Mouse (Mus musculus): ENCODE data around the gene Clpx. TPM values are rescaled to one million over a fixed set of nuclear protein-coding genes. Genes with fewer than 3 reads are reported as not detected.
"Not testable (repeated sequence)": the region's sequence is repeated elsewhere in the genome, so short reads cannot be mapped to it uniquely, and the experiment has no call there.

Gene Clpx
- polyA plus RNA-seq, 1 experiment from 2014 or later, result 37.1 TPM

- no peak overlapping the region for H3K9ac ChIP-seq
- H3K4me3 ChIP-seq, result no peak overlapping the region
- H3K36me3 ChIP-seq, result peaks cover 81% of the 10 kb centered on the region
- H3K9me3 ChIP-seq, result no peaks in the 10 kb centered on the region
- no peaks in the 10 kb centered on the region for H3K4me1 ChIP-seq (replicated peaks)
- no peak overlapping the region for H3K4me2 ChIP-seq
- no peaks in the 10 kb centered on the region for H3K27me3 ChIP-seq
- no peak overlapping the region for H3K27ac ChIP-seq (replicated peaks)
- no peak for ATAC-seq (ENCODE audit: low FRiP score, low read depth)
- 91% methylated on average over 11 of the region's 11 CpGs for whole genome bisulfite sequencing
These were observed 28.3 kb downstream of the Clpx start for GRCm38 (mm10) chr9:65322255-65322900.

DNA sequence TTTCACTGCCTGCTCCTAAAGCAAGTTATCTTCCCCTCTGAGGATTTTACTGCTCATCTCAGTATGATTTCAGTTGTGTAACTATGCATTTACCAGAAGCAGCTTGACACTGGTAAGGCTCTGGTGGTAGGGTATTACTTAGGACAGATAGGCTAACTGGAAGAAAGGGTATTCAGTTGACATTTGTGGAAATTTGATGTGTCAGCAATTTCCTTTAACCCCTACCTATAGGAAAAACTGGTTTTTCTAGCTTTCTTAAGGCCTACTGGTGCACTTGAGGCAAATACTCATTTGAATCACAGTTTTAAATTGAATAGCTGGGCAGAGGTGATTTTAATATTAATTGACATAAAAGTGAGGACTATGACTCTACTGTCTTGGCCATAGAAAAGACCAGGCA is 31.9 kb downstream of the Clpx start:
- H3K4me2 ChIP-seq, result no peak overlapping the region
- no peaks in the 10 kb centered on the region for H3K9me3 ChIP-seq
- H3K27me3 ChIP-seq, result no peaks in the 10 kb centered on the region
- ATAC-seq (ENCODE audit: low FRiP score, low read depth), result no peak
- no peaks in the 10 kb centered on the region for H3K4me1 ChIP-seq (replicated peaks)
- H3K9ac ChIP-seq, result no peak overlapping the region
- no peak overlapping the region for H3K4me3 ChIP-seq
- peaks cover 83% of the 10 kb centered on the region for H3K36me3 ChIP-seq
- H3K27ac ChIP-seq (replicated peaks), result no peak overlapping the region

GRCm38 (mm10) chr9:65327371-65327770 is 33.3 kb downstream of the Clpx start:
- peaks cover 76% of the 10 kb centered on the region for H3K36me3 ChIP-seq
- WGBS, result 87% methylated on average over 2 of the region's 2 CpGs
- H3K4me2 ChIP-seq, result no peak overlapping the region
- no peak overlapping the region for H3K27ac ChIP-seq (replicated peaks)
- H3K27me3 ChIP-seq, result no peaks in the 10 kb centered on the region
- H3K4me1 ChIP-seq (replicated peaks), result no peaks in the 10 kb centered on the region
- no peaks in the 10 kb centered on the region for H3K9me3 ChIP-seq
- no peak overlapping the region for H3K9ac ChIP-seq
- ATAC-seq (ENCODE audit: low FRiP score, low read depth), result no peak
- no peak overlapping the region for H3K4me3 ChIP-seq

GRCm38 (mm10) chr9:65333958-65334357 is 39.9 kb downstream of the Clpx start:
- no peaks in the 10 kb centered on the region for H3K27me3 ChIP-seq
- no peaks in the 10 kb centered on the region for H3K4me1 ChIP-seq (replicated peaks)
- WGBS, result 92% methylated on average over 5 of the region's 5 CpGs
- no peak for ATAC-seq (ENCODE audit: low FRiP score, low read depth)
- H3K9me3 ChIP-seq, result no peaks in the 10 kb centered on the region
- no peak overlapping the region for H3K4me2 ChIP-seq
- peaks cover 19% of the 10 kb centered on the region for H3K36me3 ChIP-seq
- no peak overlapping the region for H3K4me3 ChIP-seq
- H3K27ac ChIP-seq (replicated peaks), result no peak overlapping the region
- H3K9ac ChIP-seq, result no peak overlapping the region

DNA sequence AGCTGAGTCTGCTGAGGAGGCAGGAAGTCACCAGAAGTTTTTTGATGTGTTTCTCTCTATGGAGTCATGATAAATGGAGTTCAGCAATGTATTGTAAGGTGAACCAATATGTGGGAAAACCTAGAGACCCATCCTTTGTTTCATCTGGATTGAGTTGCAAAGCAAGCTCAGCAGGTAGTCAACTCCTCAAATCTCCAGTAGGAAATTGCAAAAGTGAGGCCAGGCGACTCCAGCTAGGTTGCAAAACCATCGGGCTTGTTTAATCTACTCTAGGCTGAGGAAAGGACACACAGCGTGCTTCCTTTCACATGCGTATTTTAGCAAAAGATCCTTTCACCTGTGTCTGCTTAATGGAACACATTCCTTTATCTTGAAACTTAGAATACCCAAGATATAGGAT is 45.1 kb downstream of the Clpx start:
- Histone ChIP-seq H3K27ac (replicated peaks) (no peak overlapping the region), H3K9ac (no peak overlapping the region), H3K36me3 (no peaks in the 10 kb centered on the region), H3K4me3 (no peak overlapping the region), H3K9me3 (no peaks in the 10 kb centered on the region), H3K4me1 (replicated peaks) (no peaks in the 10 kb centered on the region), H3K4me2 (no peak overlapping the region), H3K27me3 (no peaks in the 10 kb centered on the region)
- 80% methylated on average over 4 of the region's 4 CpGs for WGBS
- no peak for ATAC-seq (ENCODE audit: low FRiP score, low read depth)

- ATAC-seq (ENCODE audit: low FRiP score, low read depth), result no peak
- no peaks in the 10 kb centered on the region for H3K9me3 ChIP-seq
- 90% methylated on average over 2 of the region's 2 CpGs for WGBS
These were observed 46.4 kb downstream of the Clpx start for GRCm38 (mm10) chr9:65340414-65340813.

GRCm38 (mm10) chr9:65345439-65345838 is 51.4 kb downstream of the Clpx start:
- Histone ChIP-seq H3K27ac (replicated peaks) (peak overlapping the region; percentile 94), H3K4me1 (replicated peaks) (peaks cover 27% of the 10 kb centered on the region), H3K4me3 (peak overlapping the region; percentile 85), H3K4me2 (peak overlapping the region; percentile 92), H3K9ac (peak overlapping the region; percentile 93)
- H3K9me3 ChIP-seq, H3K27me3 ChIP-seq, H3K36me3 ChIP-seq: not testable (repeated sequence)
- ATAC-seq (ENCODE audit: low FRiP score, low read depth), result peak; percentile 38; the same call in 1 of the 2 replicates
- 56% methylated on average over 11 of the region's 11 CpGs for WGBS

More at GRCm38 (mm10) chr9:65340414-65340813, 46.4 kb downstream of the Clpx start:
- H3K4me3 ChIP-seq, result no peak overlapping the region
- no peak overlapping the region for H3K27ac ChIP-seq (replicated peaks)
- H3K4me2 ChIP-seq, result no peak overlapping the region
- H3K9ac ChIP-seq, result no peak overlapping the region
- no peaks in the 10 kb centered on the region for H3K36me3 ChIP-seq
- no peaks in the 10 kb centered on the region for H3K27me3 ChIP-seq
- H3K4me1 ChIP-seq (replicated peaks), result no peaks in the 10 kb centered on the region

DNA sequence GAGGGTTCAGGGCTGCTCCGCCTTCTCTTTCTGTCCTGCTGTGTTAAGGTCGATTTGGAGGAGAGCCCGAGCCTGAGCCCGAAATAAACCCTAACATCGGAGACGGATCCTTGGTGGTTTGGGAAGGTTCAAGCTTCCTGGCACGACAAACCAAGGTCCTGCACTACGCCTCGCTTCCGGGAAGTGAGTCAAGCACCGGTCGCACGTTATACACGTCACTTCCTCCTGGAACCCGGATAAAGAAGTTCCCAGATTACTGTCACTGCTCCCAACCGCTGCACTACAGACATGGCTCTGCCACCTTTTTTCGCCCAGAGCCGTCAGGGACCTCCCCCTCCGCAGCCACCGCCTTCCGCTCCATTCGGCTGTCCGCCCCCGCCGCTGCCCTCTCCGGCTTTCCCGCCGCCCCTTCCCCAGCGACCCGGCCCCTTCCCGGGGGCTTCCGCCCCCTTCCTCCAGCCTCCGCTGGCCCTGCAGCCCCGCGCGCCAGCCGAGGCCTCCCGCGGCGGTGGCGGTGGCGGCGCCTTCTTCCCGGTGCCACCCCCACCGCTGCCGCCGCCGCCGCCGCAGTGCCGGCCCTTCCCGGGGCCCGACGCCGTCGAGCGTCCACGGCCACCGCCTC is 51.9 kb downstream of the Clpx start, which contains the start of gene Pdcd7:
Gene Pdcd7, plus strand, starts transcription at position 251 of the 622 bp plus-strand sequence.
- Histone ChIP-seq H3K9ac (peak within 1 kb of the TSS; percentile 93), H3K27me3 (no peaks in the 10 kb centered on the region), H3K4me3 (peak within 1 kb of the TSS; percentile 85), H3K27ac (replicated peaks) (peak within 1 kb of the TSS; percentile 94), H3K4me2 (peak within 1 kb of the TSS; percentile 92), H3K9me3 (no peaks in the 10 kb centered on the region), H3K36me3 (no peaks in the 10 kb centered on the region), H3K4me1 (replicated peaks) (peaks cover 29% of the 10 kb centered on the region)
- WGBS, result 2% methylated on average over 49 of the region's 59 CpGs
- ATAC-seq (ENCODE audit: low FRiP score, low read depth), result peak; percentile 95

- H3K4me1 ChIP-seq (replicated peaks), result peaks cover 30% of the 10 kb centered on the region
- H3K9me3 ChIP-seq, result no peaks in the 10 kb centered on the region
- peak; percentile 68 for ATAC-seq (ENCODE audit: low FRiP score, low read depth)
- peak overlapping the region; percentile 94 for H3K27ac ChIP-seq (replicated peaks)
- H3K4me2 ChIP-seq, result peak overlapping the region; percentile 92
- peak overlapping the region; percentile 93 for H3K9ac ChIP-seq
- H3K27me3 ChIP-seq, result no peaks in the 10 kb centered on the region
- under 1% methylated on average over 68 of the region's 77 CpGs for WGBS
- no peaks in the 10 kb centered on the region for H3K36me3 ChIP-seq
- H3K4me3 ChIP-seq, result peak overlapping the region; percentile 85
These were observed 52.5 kb downstream of the Clpx start for GRCm38 (mm10) chr9:65346476-65347111.

DNA sequence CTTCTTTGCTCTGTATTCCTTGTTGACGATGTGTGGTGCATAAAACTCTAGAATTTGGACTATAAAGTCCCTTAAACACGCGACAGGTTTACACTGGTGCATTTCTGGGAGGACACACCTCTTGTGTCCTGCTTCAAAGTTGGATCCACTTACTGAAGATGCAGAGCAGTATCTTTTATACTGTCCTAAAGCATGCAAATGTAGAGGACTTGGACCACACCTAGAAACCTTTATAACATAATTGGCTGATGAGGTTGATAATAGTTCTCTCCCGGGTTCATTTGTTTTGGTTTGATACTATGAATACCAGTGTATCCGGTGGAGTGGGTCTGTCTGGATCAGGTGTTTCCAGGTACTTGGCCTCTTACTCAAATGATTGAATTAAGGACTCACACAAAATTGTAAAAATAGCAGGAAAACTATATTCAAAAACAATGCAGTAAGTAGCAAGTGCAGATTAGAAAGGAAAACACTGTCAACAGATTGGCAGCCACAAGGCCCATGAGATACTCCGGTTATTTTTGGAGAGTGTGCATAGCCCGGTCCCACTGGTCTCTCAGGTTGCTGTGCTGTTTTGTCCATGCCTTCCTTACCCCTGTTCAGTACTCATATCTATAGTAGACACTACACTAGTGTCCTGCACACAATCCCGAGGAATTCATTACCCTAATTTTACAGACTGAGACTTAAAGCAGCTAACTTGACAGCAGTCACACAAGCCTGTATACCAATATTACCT is 53.2 kb downstream of the Clpx start:
- Histone ChIP-seq H3K27me3 (no peaks in the 10 kb centered on the region), H3K4me2 (peak overlapping the region; percentile 92), H3K4me1 (replicated peaks) (peaks cover 30% of the 10 kb centered on the region), H3K27ac (replicated peaks) (no peak overlapping the region), H3K36me3 (no peaks in the 10 kb centered on the region), H3K9ac (peak overlapping the region; percentile 93), H3K4me3 (peak overlapping the region; percentile 85), H3K9me3 (no peaks in the 10 kb centered on the region)
- no peak for ATAC-seq (ENCODE audit: low FRiP score, low read depth)
- 48% methylated on average over 8 of the region's 8 CpGs for WGBS

DNA sequence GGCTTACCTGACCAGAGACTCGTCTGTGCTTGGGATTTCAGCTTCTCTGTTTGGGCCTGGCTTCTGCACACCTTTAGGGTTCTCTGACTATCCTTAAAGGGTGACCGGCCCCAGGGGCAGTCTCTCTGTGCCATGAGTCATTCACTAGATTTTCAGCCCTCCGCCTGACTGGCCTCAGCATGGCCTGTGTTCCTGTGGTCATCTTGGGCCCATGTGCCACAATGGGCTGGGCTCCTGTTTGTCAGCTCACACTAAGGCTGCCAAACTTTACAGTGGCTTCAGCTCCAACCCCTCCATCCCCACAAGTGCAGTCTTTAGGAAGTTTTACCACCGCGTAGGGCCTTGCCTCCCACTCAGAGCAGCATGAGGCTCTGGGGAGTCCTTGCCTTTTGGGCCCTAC is 59.2 kb downstream of the Clpx start:
- H3K4me3 ChIP-seq, result no peak overlapping the region
- no peaks in the 10 kb centered on the region for H3K9me3 ChIP-seq
- no peak overlapping the region for H3K27ac ChIP-seq (replicated peaks)
- H3K27me3 ChIP-seq, result no peaks in the 10 kb centered on the region
- H3K9ac ChIP-seq, result no peak overlapping the region
- no peak for ATAC-seq (ENCODE audit: low FRiP score, low read depth)
- H3K4me2 ChIP-seq, result no peak overlapping the region
- 91% methylated on average over 5 of the region's 5 CpGs for WGBS
- H3K36me3 ChIP-seq, result peaks cover 36% of the 10 kb centered on the region
- peaks cover 15% of the 10 kb centered on the region for H3K4me1 ChIP-seq (replicated peaks)

DNA sequence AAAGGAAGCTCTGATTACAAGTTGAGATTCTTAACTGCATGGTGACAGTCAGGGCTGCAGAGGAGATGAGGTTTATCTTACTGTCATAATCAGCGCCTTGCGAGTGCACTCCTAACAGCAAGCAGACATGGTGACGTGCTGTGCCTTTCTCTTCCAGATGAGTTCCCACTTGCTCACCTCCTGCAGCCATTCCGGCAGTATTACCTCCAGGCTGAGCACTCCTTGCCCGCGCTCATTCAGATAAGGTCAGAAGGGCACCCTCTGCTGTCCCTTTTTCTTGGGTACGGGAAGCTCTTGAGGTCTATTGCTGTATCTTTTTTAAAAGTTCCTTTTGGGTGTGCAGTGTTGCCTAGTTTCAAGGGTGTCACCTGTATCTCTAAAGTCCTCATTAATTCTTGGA is 62.5 kb downstream of the Clpx start:
- H3K9ac ChIP-seq, result no peak overlapping the region
- H3K27me3 ChIP-seq, result no peaks in the 10 kb centered on the region
- H3K27ac ChIP-seq (replicated peaks), result no peak overlapping the region
- no peak overlapping the region for H3K4me3 ChIP-seq
- 87% methylated on average over 7 of the region's 7 CpGs for WGBS
- no peak for ATAC-seq (ENCODE audit: low FRiP score, low read depth)
- H3K4me1 ChIP-seq (replicated peaks), result no peaks in the 10 kb centered on the region
- no peaks in the 10 kb centered on the region for H3K9me3 ChIP-seq
- H3K36me3 ChIP-seq, result peaks cover 65% of the 10 kb centered on the region
- H3K4me2 ChIP-seq, result no peak overlapping the region
